Mouse (Mus musculus): ENCODE results near the gene Oma1. TPM values are rescaled to one million over a fixed set of nuclear protein-coding genes. Genes with fewer than 3 reads are reported as not detected.

The Oma1 gene
- polyA plus RNA-seq, 1 experiment = 32.2 TPM

GRCm38 (mm10) chr4:103395066-103395465, 81.5 kb downstream of the Oma1 start:
- no peak for DNase-seq
- Histone ChIP-seq H3K27ac (ENCODE audit: control insufficient read depth, insufficient read depth, low read length) (no peak overlapping the region), H3K36me3 (ENCODE audit: control insufficient read depth, insufficient read depth, low read length) (no peaks in the 10 kb centered on the region), H3K4me3 (ENCODE audit: control insufficient read depth, insufficient read depth, low read length) (no peak overlapping the region), H3K27me3 (ENCODE audit: control insufficient read depth, insufficient read depth, low read length) (no peaks in the 10 kb centered on the region), H3K4me1 (replicated peaks; ENCODE audit: control insufficient read depth, insufficient read depth, low read length) (no peaks in the 10 kb centered on the region)
- WGBS = 97% methylated on average over 4 of the region's 4 CpGs
- TF ChIP-seq CTCF (IDR thresholded peaks at IDR 0.05; ENCODE audit: borderline replicate concordance, control insufficient read depth, extremely low read depth, insufficient read depth, low read length, poor library complexity) (no peak), POLR2A (IDR thresholded peaks at IDR 0.05; ENCODE audit: control insufficient read depth, extremely low read depth, insufficient read depth, low read length, poor library complexity) (no peak)

- 89% methylated on average over 9 of the region's 9 CpGs for WGBS
- DNase-seq = no peak
- no peaks in the 10 kb centered on the region for H3K36me3 ChIP-seq (ENCODE audit: control insufficient read depth, insufficient read depth, low read length)
- H3K4me1 ChIP-seq (replicated peaks; ENCODE audit: control insufficient read depth, insufficient read depth, low read length) = no peaks in the 10 kb centered on the region
- no peaks in the 10 kb centered on the region for H3K27me3 ChIP-seq (ENCODE audit: control insufficient read depth, insufficient read depth, low read length)
- H3K4me3 ChIP-seq (ENCODE audit: control insufficient read depth, insufficient read depth, low read length) = no peak overlapping the region
- TF ChIP-seq POLR2A (IDR thresholded peaks at IDR 0.05; ENCODE audit: control insufficient read depth, extremely low read depth, insufficient read depth, low read length, poor library complexity) (no peak), CTCF (IDR thresholded peaks at IDR 0.05; ENCODE audit: borderline replicate concordance, control insufficient read depth, extremely low read depth, insufficient read depth, low read length, poor library complexity) (no peak)
- no peak overlapping the region for H3K27ac ChIP-seq (ENCODE audit: control insufficient read depth, insufficient read depth, low read length)
Measured at GRCm38 (mm10) chr4:103395905-103396304, 82.3 kb downstream of the Oma1 start.

DNA sequence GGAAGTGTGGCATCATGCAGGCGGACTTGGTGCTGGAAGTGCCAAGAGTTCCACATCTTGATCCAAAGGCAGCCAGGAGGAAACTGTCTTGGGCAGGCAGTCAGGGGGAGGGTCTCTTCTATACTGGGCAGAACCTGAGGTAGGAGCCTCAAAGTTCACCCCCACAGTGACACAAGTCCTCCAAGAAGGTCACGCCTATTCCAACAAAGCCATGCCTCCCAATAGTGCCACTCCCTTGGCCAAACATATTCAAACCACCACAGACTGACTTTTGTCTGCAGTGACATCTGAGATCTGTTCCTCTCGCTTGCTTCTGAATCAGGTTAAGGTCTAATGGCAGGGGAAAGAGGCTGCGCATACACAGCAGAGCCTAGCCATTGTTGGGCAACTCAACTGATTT, 83.3 kb downstream of the Oma1 start:
- 94% methylated on average over 4 of the region's 4 CpGs for WGBS
- H3K4me3 ChIP-seq (ENCODE audit: control insufficient read depth, insufficient read depth, low read length) = no peak overlapping the region
- H3K4me1 ChIP-seq (replicated peaks; ENCODE audit: control insufficient read depth, insufficient read depth, low read length) = no peaks in the 10 kb centered on the region
- TF ChIP-seq CTCF (IDR thresholded peaks at IDR 0.05; ENCODE audit: borderline replicate concordance, control insufficient read depth, extremely low read depth, insufficient read depth, low read length, poor library complexity) (no peak), POLR2A (IDR thresholded peaks at IDR 0.05; ENCODE audit: control insufficient read depth, extremely low read depth, insufficient read depth, low read length, poor library complexity) (no peak)
- H3K27me3 ChIP-seq (ENCODE audit: control insufficient read depth, insufficient read depth, low read length) = no peaks in the 10 kb centered on the region
- no peaks in the 10 kb centered on the region for H3K36me3 ChIP-seq (ENCODE audit: control insufficient read depth, insufficient read depth, low read length)
- DNase-seq = no peak
- H3K27ac ChIP-seq (ENCODE audit: control insufficient read depth, insufficient read depth, low read length) = no peak overlapping the region

- DNase-seq = no peak
- Histone ChIP-seq H3K27ac (ENCODE audit: control insufficient read depth, insufficient read depth, low read length) (no peak overlapping the region), H3K36me3 (ENCODE audit: control insufficient read depth, insufficient read depth, low read length) (no peaks in the 10 kb centered on the region), H3K27me3 (ENCODE audit: control insufficient read depth, insufficient read depth, low read length) (no peaks in the 10 kb centered on the region), H3K4me3 (ENCODE audit: control insufficient read depth, insufficient read depth, low read length) (no peak overlapping the region), H3K4me1 (replicated peaks; ENCODE audit: control insufficient read depth, insufficient read depth, low read length) (no peaks in the 10 kb centered on the region)
- TF ChIP-seq CTCF (IDR thresholded peaks at IDR 0.05; ENCODE audit: borderline replicate concordance, control insufficient read depth, extremely low read depth, insufficient read depth, low read length, poor library complexity) (no peak), POLR2A (IDR thresholded peaks at IDR 0.05; ENCODE audit: control insufficient read depth, extremely low read depth, insufficient read depth, low read length, poor library complexity) (no peak)
- WGBS = 90% methylated on average over 4 of the region's 4 CpGs
Measured at GRCm38 (mm10) chr4:103402581-103402980, 89.0 kb downstream of the Oma1 start.

GRCm38 (mm10) chr4:103405321-103405720, 91.7 kb downstream of the Oma1 start:
- no peak overlapping the region for H3K4me3 ChIP-seq (ENCODE audit: control insufficient read depth, insufficient read depth, low read length)
- no peak overlapping the region for H3K27ac ChIP-seq (ENCODE audit: control insufficient read depth, insufficient read depth, low read length)
- H3K36me3 ChIP-seq (ENCODE audit: control insufficient read depth, insufficient read depth, low read length) = no peaks in the 10 kb centered on the region
- DNase-seq = no peak
- WGBS = 74% methylated on average over 3 of the region's 3 CpGs
- H3K4me1 ChIP-seq (replicated peaks; ENCODE audit: control insufficient read depth, insufficient read depth, low read length) = no peaks in the 10 kb centered on the region
- TF ChIP-seq CTCF (IDR thresholded peaks at IDR 0.05; ENCODE audit: borderline replicate concordance, control insufficient read depth, extremely low read depth, insufficient read depth, low read length, poor library complexity) (no peak), POLR2A (IDR thresholded peaks at IDR 0.05; ENCODE audit: control insufficient read depth, extremely low read depth, insufficient read depth, low read length, poor library complexity) (no peak)
- no peaks in the 10 kb centered on the region for H3K27me3 ChIP-seq (ENCODE audit: control insufficient read depth, insufficient read depth, low read length)

GRCm38 (mm10) chr4:103410217-103410799, 96.7 kb downstream of the Oma1 start:
- 42% methylated on average over 4 of the region's 4 CpGs for WGBS
- Histone ChIP-seq H3K36me3 (ENCODE audit: control insufficient read depth, insufficient read depth, low read length) (no peaks in the 10 kb centered on the region), H3K4me3 (ENCODE audit: control insufficient read depth, insufficient read depth, low read length) (no peak overlapping the region), H3K4me1 (replicated peaks; ENCODE audit: control insufficient read depth, insufficient read depth, low read length) (no peaks in the 10 kb centered on the region), H3K27me3 (ENCODE audit: control insufficient read depth, insufficient read depth, low read length) (no peaks in the 10 kb centered on the region), H3K27ac (ENCODE audit: control insufficient read depth, insufficient read depth, low read length) (no peak overlapping the region)
- DNase-seq = no peak
- TF ChIP-seq POLR2A (IDR thresholded peaks at IDR 0.05; ENCODE audit: control insufficient read depth, extremely low read depth, insufficient read depth, low read length, poor library complexity) (no peak), CTCF (IDR thresholded peaks at IDR 0.05; ENCODE audit: borderline replicate concordance, control insufficient read depth, extremely low read depth, insufficient read depth, low read length, poor library complexity) (no peak)

Other genes starting within 250 kb of the Oma1 start
- 63.8 and 65.4 TPM in 2 replicates for gene Mier1, start 199.4 kb upstream of the Oma1 start, polyA plus RNA-seq (2012; rRNA removed)
- gene Wdr78, start 199.3 kb upstream of the Oma1 start, polyA plus RNA-seq (2012; rRNA removed) = 50.2 and 54.6 TPM in 2 replicates
- 16.0 and 19.9 TPM in 2 replicates for gene Slc35d1, start 98.6 kb upstream of the Oma1 start, polyA plus RNA-seq (2012; rRNA removed)
- not detected in 2 replicates for gene 4921539E11Rik, start 22.9 kb upstream of the Oma1 start, polyA plus RNA-seq (2012; rRNA removed)